Mouse (Mus musculus) fat pad, adult 2 months (tissue): Measurements from ENCODE around the gene Gtse1.

ENCODE experiments used
- DNase-seq: peaks from one replicate; pipeline ENCODE4 v3.0.0-alpha.2; 2011; ENCODE audit warnings: low read depth, low spot score; ENCODE audit errors: extremely low read depth

Gene Gtse1

GRCm38 (mm10) chr15:85867696-85868095 is 8.2 kb downstream of the Gtse1 start:
- no peak for DNase-seq

DNA sequence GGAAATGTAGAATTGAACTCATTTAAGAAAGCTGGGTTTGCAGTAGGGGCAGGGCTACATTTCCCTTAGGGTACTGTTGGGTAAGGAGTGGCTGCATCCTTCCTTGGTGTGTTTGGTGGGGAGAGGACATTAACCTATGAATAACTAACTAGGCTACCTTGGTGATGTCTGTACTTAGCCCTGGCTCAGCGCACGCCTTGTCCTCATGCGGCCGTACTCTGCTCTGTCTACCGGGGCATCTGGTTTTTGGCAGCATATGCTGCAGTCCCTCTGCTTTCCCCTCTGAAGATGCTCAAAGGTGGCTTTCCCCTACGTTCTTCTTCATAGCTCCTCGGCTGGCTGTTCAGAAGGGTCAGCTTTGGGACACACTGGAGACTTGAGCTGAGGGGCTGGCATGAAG is 17.8 kb downstream of the Gtse1 start:
- no peak for DNase-seq

- DNase-seq: no peak
Measured at GRCm38 (mm10) chr15:85878848-85879497, 19.4 kb downstream of the Gtse1 start, which contains the start of gene Trmu. Trmu (plus strand) TSS chr15:85879312.

DNA sequence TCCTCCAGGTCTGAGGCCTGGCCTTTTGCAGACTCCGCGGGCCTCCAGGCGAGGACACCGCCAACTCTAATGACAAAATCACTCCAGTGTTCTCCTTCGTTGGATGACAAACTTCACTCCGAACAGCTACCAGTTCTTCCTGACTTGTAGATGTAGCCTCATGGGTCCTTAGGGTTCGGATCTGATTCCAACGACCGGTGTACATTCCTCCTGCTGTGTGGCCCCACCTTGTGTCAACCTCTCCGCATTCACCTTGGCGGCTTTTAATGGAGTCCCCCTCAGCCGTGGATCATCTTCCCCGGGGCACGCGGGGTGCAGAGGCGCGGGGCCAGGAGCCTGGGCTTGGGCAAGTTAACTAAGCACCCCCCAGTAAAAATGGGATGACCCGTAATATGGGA is 20.0 kb downstream of the Gtse1 start:
- DNase-seq: no peak

GRCm38 (mm10) chr15:85885606-85886005 is 26.1 kb downstream of the Gtse1 start:
- DNase-seq: no peak

- no peak for DNase-seq
Measured at GRCm38 (mm10) chr15:85889235-85889634, 29.7 kb downstream of the Gtse1 start.

GRCm38 (mm10) chr15:85891971-85892370 is 32.4 kb downstream of the Gtse1 start:
- DNase-seq: no peak

DNA sequence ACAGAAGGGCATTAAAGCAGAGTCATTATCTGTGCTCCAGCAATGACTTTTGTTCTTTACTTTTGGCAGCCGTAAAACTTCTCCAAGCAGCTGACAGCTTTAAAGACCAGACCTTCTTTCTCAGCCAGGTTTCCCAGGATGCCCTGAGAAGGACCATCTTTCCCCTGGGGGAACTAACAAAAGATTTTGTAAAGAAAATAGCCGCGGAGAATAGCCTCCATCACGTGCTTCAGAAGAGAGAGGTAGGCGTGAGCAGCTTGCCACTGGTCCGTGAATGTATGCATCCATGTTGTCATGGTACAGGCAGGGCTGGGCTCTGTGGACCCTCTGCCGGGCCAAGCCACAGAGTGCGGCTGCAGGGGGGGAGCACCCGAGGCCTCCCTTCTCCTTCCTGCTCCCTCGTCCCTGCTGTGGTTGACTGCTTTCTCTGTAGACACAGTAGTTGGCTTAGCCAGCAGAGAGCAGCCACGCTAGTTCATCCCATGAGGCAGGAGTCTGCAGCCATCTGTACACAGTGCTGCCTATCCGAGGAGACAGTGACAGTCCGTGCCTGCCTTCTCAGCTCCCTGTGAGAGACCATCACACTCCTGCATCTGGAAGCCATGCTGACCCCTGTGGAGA is 33.1 kb downstream of the Gtse1 start:
- no peak for DNase-seq

- no peak for DNase-seq
Measured at GRCm38 (mm10) chr15:85893871-85894270, 34.3 kb downstream of the Gtse1 start.

DNA sequence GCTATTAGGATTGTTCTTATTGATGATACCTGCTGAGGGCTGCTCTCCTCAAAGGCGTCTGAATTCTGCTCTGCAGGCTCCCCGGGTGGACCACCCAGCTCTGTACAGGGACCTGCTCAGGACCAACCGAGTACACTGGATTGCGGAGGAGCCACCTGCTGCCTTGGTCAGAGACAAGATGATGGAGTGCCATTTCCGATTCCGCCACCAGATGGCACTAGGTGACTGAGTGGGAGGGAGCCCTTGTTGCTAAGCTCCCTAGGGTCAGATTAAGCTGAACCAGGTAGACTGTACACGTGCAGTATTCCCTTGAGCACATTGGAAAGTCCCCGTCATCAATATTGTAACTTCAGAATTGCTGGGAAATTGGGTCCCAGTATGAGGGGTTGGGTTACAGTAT is 36.7 kb downstream of the Gtse1 start:
- no peak for DNase-seq

- DNase-seq: no peak
Measured at GRCm38 (mm10) chr15:85897113-85897512, 37.6 kb downstream of the Gtse1 start.

GRCm38 (mm10) chr15:85899396-85899795 is 39.9 kb downstream of the Gtse1 start:
- no peak for DNase-seq

GRCm38 (mm10) chr15:85900318-85900717 is 40.8 kb downstream of the Gtse1 start:
- DNase-seq: no peak

DNA sequence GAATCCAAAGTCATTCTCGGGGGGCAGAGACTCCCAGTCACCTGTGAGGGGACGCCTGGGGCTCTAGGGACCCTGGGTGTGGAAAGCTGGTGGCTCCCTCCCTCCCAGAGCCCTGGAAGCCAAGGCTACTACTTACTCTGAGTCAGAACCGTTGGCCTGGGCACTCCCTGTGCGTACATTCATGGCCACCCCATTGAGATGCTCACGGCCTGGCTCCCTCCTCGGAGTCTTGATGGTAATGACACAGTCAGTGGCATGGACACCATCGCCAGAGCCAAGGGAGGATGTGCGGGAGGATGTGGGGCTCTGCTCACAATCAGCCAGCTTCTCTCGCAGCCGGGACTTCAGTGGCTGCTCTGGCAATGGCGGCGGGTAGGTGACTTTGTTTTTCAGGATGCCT is 41.3 kb downstream of the Gtse1 start:
- no peak for DNase-seq

GRCm38 (mm10) chr15:85902505-85902904 is 43.0 kb downstream of the Gtse1 start:
- no peak for DNase-seq

- DNase-seq: no peak
Measured at GRCm38 (mm10) chr15:85903826-85904225, 44.3 kb downstream of the Gtse1 start.

- no peak for DNase-seq
Measured at GRCm38 (mm10) chr15:85908660-85909491, 49.3 kb downstream of the Gtse1 start.

DNA sequence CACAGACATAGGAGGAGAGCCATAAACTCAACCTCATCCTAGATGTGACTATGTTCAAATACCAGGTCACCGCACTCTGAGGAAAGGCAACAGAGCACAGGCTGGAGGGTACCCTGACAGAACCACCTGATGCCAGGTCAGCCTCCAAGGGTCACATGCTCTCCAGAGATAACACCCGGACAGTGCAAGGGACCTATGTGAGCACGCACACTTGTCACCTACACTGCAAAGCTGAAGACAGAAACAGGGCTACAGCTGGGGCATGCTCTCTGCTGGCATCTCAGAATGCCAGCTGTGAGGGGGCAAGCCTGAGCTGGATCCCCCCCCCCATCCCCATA is 49.9 kb downstream of the Gtse1 start:
- no peak for DNase-seq

- no peak for DNase-seq
Measured at GRCm38 (mm10) chr15:85909931-85910330, 50.4 kb downstream of the Gtse1 start.

GRCm38 (mm10) chr15:85913605-85914004 is 54.1 kb downstream of the Gtse1 start:
- DNase-seq: no peak

- no peak for DNase-seq
Measured at GRCm38 (mm10) chr15:85919191-85919891, 59.8 kb downstream of the Gtse1 start.

- DNase-seq: no peak
Measured at GRCm38 (mm10) chr15:85919892-85920248, 60.3 kb downstream of the Gtse1 start.
